Mouse (Mus musculus): ENCODE data around the gene Cpxm2. TPM values are rescaled to one million over a fixed set of nuclear protein-coding genes. Genes with fewer than 3 reads are reported as not detected.

Cpxm2 gene
- polyA plus RNA-seq, 1 experiment from 2014 or later: 3.4 TPM

DNA sequence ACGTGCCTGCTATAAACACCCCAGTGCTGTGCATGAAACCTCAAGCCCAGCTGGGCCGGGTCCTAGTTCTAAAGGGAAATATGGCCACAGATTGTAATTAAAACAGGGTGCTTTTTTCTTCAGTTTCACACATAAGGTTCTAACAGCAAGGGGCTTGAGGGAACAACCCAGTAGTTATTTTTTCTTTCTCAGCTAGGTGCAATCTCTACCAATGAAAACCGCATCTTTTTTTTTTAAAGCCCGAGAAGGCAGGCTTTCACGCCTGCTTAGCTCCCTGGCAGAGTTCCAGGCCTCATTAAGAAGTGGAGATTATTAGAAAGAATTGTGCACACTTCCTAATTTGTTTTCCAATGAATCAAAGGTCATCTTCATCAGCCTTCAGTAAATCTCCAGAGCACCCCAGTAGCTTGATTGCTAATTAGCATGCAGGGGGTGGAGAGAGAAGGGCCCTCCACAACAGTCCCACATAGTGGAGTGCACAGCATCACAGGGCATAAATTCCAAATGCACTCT, 29.4 kb upstream of the Cpxm2 start:
- no peak overlapping the region for H3K4me2 ChIP-seq (replicated peaks; ENCODE audit: low read depth, low read length)
- H3K9ac ChIP-seq (replicated peaks; ENCODE audit: low read depth, low read length): no peak overlapping the region
- H3K4me3 ChIP-seq (ENCODE audit: low read depth, low read length): no peak overlapping the region
- ATAC-seq (ENCODE audit: insufficient number of reproducible peaks, insufficient read depth, low FRiP score, low read depth): no peak
- no peak overlapping the region for H3K27ac ChIP-seq (ENCODE audit: low read length)
- 65% methylated on average over 5 of the region's 5 CpGs for WGBS
- H3K9me3 ChIP-seq (ENCODE audit: control insufficient read depth, low read depth, low read length): no peaks in the 10 kb centered on the region
- no peaks in the 10 kb centered on the region for H3K27me3 ChIP-seq (ENCODE audit: control insufficient read depth, insufficient read depth, low read length)
- H3K4me1 ChIP-seq (ENCODE audit: control insufficient read depth, insufficient read depth, low read length): no peaks in the 10 kb centered on the region
- H3K36me3 ChIP-seq (ENCODE audit: control insufficient read depth, insufficient read depth, low read length): no peaks in the 10 kb centered on the region

GRCm38 (mm10) chr7:132181586-132182198, 27.2 kb upstream of the Cpxm2 start:
- 81% methylated on average over 4 of the region's 4 CpGs for WGBS
- ATAC-seq (ENCODE audit: insufficient number of reproducible peaks, insufficient read depth, low FRiP score, low read depth): no peak
- H3K36me3 ChIP-seq (ENCODE audit: control insufficient read depth, insufficient read depth, low read length): no peaks in the 10 kb centered on the region
- no peaks in the 10 kb centered on the region for H3K27me3 ChIP-seq (ENCODE audit: control insufficient read depth, insufficient read depth, low read length)
- no peak overlapping the region for H3K27ac ChIP-seq (ENCODE audit: low read length)
- H3K4me2 ChIP-seq (replicated peaks; ENCODE audit: low read depth, low read length): no peak overlapping the region
- no peaks in the 10 kb centered on the region for H3K9me3 ChIP-seq (ENCODE audit: control insufficient read depth, low read depth, low read length)
- no peak overlapping the region for H3K9ac ChIP-seq (replicated peaks; ENCODE audit: low read depth, low read length)
- no peaks in the 10 kb centered on the region for H3K4me1 ChIP-seq (ENCODE audit: control insufficient read depth, insufficient read depth, low read length)
- H3K4me3 ChIP-seq (ENCODE audit: low read depth, low read length): no peak overlapping the region

DNA sequence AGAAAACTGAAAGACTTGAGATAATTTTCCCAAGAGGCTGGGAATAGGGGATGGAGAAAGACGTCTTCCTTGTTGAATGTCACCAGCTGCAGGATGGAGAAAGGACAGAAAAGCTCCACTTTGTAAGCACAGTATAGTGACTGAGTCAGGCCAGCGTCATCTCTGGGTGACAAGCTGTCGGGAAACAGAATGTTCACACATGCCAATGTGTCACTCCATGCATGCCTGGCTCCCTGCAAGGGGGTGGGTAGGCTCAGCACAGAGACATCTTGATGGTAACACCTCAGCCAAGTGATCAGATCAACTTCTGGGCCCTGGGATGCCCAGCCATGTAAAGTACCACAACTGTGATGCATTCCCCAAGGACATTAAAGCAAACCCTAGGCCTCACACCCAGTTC, 26.5 kb upstream of the Cpxm2 start:
- H3K4me1 ChIP-seq (ENCODE audit: control insufficient read depth, insufficient read depth, low read length): no peaks in the 10 kb centered on the region
- H3K27me3 ChIP-seq (ENCODE audit: control insufficient read depth, insufficient read depth, low read length): no peaks in the 10 kb centered on the region
- no peak overlapping the region for H3K4me2 ChIP-seq (replicated peaks; ENCODE audit: low read depth, low read length)
- no peak overlapping the region for H3K9ac ChIP-seq (replicated peaks; ENCODE audit: low read depth, low read length)
- no peaks in the 10 kb centered on the region for H3K9me3 ChIP-seq (ENCODE audit: control insufficient read depth, low read depth, low read length)
- no peak overlapping the region for H3K27ac ChIP-seq (ENCODE audit: low read length)
- no peak overlapping the region for H3K4me3 ChIP-seq (ENCODE audit: low read depth, low read length)
- 87% methylated on average over 3 of the region's 3 CpGs for WGBS
- no peaks in the 10 kb centered on the region for H3K36me3 ChIP-seq (ENCODE audit: control insufficient read depth, insufficient read depth, low read length)
- no peak for ATAC-seq (ENCODE audit: insufficient number of reproducible peaks, insufficient read depth, low FRiP score, low read depth)

DNA sequence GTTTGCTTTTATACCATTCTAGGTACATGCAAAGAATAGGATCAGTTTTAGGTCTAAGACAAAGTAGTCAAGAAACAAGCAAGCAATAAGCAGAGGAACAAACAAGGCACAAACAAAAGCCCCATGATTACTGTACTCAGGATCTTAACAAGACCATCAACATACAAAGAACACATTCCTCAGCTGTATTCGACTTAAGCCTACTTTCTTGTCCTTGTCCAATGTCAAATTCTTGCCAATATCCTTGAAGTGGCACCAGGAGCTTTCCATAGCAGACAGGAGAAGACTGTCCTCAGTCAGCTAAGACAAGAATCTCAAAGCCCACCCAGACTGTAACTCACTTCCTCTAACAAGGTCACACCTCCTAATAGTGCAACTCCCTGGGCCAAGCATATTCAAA, 24.5 kb upstream of the Cpxm2 start:
- Histone ChIP-seq H3K36me3 (ENCODE audit: control insufficient read depth, insufficient read depth, low read length) (no peaks in the 10 kb centered on the region), H3K27ac (ENCODE audit: low read length) (no peak overlapping the region), H3K9ac (replicated peaks; ENCODE audit: low read depth, low read length) (no peak overlapping the region), H3K4me3 (ENCODE audit: low read depth, low read length) (no peak overlapping the region), H3K9me3 (ENCODE audit: control insufficient read depth, low read depth, low read length) (no peaks in the 10 kb centered on the region), H3K4me1 (ENCODE audit: control insufficient read depth, insufficient read depth, low read length) (no peaks in the 10 kb centered on the region), H3K4me2 (replicated peaks; ENCODE audit: low read depth, low read length) (no peak overlapping the region), H3K27me3 (ENCODE audit: control insufficient read depth, insufficient read depth, low read length) (no peaks in the 10 kb centered on the region)
- 57% methylated on average over 1 of the region's 1 CpGs for WGBS
- no peak for ATAC-seq (ENCODE audit: insufficient number of reproducible peaks, insufficient read depth, low FRiP score, low read depth)

- no peak overlapping the region for H3K4me2 ChIP-seq (replicated peaks; ENCODE audit: low read depth, low read length)
- no peak overlapping the region for H3K4me3 ChIP-seq (ENCODE audit: low read depth, low read length)
- no peak for ATAC-seq (ENCODE audit: insufficient number of reproducible peaks, insufficient read depth, low FRiP score, low read depth)
- H3K36me3 ChIP-seq (ENCODE audit: control insufficient read depth, insufficient read depth, low read length): no peaks in the 10 kb centered on the region
- no peaks in the 10 kb centered on the region for H3K4me1 ChIP-seq (ENCODE audit: control insufficient read depth, insufficient read depth, low read length)
- WGBS: 91% methylated on average over 5 of the region's 5 CpGs
- no peak overlapping the region for H3K27ac ChIP-seq (ENCODE audit: low read length)
- H3K27me3 ChIP-seq (ENCODE audit: control insufficient read depth, insufficient read depth, low read length): no peaks in the 10 kb centered on the region
- no peak overlapping the region for H3K9ac ChIP-seq (replicated peaks; ENCODE audit: low read depth, low read length)
- peaks cover 3% of the 10 kb centered on the region; the same call in 1 of the 2 replicates for H3K9me3 ChIP-seq (ENCODE audit: control insufficient read depth, low read depth, low read length)
These were observed 20.2 kb upstream of the Cpxm2 start for GRCm38 (mm10) chr7:132174787-132175186.

DNA sequence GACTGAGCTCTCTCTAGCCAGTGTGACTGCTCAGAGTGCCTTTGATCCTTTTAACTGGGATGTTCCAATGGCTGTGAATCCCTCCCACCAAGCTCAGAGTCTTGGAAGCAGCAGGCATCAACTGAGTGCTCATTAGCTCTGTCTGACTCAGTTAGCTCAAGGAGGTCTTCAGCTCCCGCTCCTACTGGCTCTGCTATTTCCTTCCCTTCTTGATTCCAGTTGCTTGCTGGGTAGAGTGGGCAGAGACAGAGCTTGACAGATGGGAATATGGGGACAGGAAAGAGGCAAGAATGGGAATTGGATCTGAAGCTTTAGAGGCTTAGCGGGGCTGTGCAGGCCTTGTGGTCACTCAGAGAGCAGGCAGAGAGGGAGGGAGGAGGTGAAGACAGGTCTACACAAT, 19.8 kb upstream of the Cpxm2 start:
- no peaks in the 10 kb centered on the region for H3K27me3 ChIP-seq (ENCODE audit: control insufficient read depth, insufficient read depth, low read length)
- H3K4me3 ChIP-seq (ENCODE audit: low read depth, low read length): no peak overlapping the region
- H3K9ac ChIP-seq (replicated peaks; ENCODE audit: low read depth, low read length): no peak overlapping the region
- H3K27ac ChIP-seq (ENCODE audit: low read length): no peak overlapping the region
- H3K4me1 ChIP-seq (ENCODE audit: control insufficient read depth, insufficient read depth, low read length): no peaks in the 10 kb centered on the region
- ATAC-seq (ENCODE audit: insufficient number of reproducible peaks, insufficient read depth, low FRiP score, low read depth): no peak
- 77% methylated on average over 2 of the region's 2 CpGs for WGBS
- H3K4me2 ChIP-seq (replicated peaks; ENCODE audit: low read depth, low read length): no peak overlapping the region
- no peaks in the 10 kb centered on the region for H3K36me3 ChIP-seq (ENCODE audit: control insufficient read depth, insufficient read depth, low read length)
- peaks cover 3% of the 10 kb centered on the region; the same call in 1 of the 2 replicates for H3K9me3 ChIP-seq (ENCODE audit: control insufficient read depth, low read depth, low read length)

DNA sequence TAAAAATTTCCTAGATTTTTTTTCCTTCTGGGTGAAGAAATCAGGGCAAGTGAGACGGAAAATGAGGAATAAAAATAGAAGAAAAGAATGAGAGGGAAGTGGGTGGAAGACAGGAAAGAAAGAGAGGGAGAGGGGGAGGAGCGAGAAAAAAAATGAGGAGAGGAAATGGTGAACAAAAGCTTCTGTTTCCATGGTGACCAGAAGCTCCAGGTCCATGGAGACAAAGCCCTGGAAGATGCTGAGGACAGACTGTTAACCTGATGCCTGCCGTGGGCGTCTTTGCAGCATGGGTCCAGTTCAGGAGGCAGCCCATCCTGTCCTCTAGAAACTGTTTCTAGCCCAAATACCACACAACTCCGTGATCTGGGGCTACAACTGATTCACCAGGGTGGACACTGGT, 17.7 kb upstream of the Cpxm2 start:
- H3K4me2 ChIP-seq (replicated peaks; ENCODE audit: low read depth, low read length): no peak overlapping the region
- no peaks in the 10 kb centered on the region for H3K4me1 ChIP-seq (ENCODE audit: control insufficient read depth, insufficient read depth, low read length)
- WGBS: 79% methylated on average over 5 of the region's 5 CpGs
- 0 out of 2 replicates have a peak, but pooled peaks cover 2% of the 10 kb centered on the region for H3K27me3 ChIP-seq (ENCODE audit: control insufficient read depth, insufficient read depth, low read length)
- no peak overlapping the region for H3K27ac ChIP-seq (ENCODE audit: low read length)
- no peak for ATAC-seq (ENCODE audit: insufficient number of reproducible peaks, insufficient read depth, low FRiP score, low read depth)
- H3K9ac ChIP-seq (replicated peaks; ENCODE audit: low read depth, low read length): no peak overlapping the region
- peaks cover 3% of the 10 kb centered on the region; the same call in 1 of the 2 replicates for H3K9me3 ChIP-seq (ENCODE audit: control insufficient read depth, low read depth, low read length)
- no peaks in the 10 kb centered on the region for H3K36me3 ChIP-seq (ENCODE audit: control insufficient read depth, insufficient read depth, low read length)
- no peak overlapping the region for H3K4me3 ChIP-seq (ENCODE audit: low read depth, low read length)

DNA sequence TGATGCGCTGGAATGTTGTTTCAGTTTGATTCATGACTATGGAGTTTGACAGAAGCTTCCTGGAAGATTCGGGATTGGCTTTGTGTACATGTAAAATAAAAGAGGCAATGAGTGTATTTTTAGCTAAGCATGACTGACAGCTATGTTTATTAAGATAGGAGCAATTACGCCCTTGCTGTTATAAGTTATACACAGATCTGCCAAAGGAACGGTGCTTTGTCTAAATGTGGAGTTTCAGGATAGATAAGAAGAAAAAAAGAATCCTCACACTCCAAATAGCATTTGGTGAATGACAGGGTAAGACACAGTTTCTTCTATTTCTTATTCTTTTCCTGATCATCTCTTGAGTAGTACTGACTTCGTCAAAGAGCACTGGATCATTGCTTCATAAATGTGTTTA, 17.2 kb upstream of the Cpxm2 start:
- peaks cover 3% of the 10 kb centered on the region; the same call in 1 of the 2 replicates for H3K9me3 ChIP-seq (ENCODE audit: control insufficient read depth, low read depth, low read length)
- no peak overlapping the region for H3K9ac ChIP-seq (replicated peaks; ENCODE audit: low read depth, low read length)
- no peaks in the 10 kb centered on the region for H3K4me1 ChIP-seq (ENCODE audit: control insufficient read depth, insufficient read depth, low read length)
- no peak for ATAC-seq (ENCODE audit: insufficient number of reproducible peaks, insufficient read depth, low FRiP score, low read depth)
- H3K27me3 ChIP-seq (ENCODE audit: control insufficient read depth, insufficient read depth, low read length): 0 out of 2 replicates have a peak, but pooled peaks cover 2% of the 10 kb centered on the region
- no peak overlapping the region for H3K4me2 ChIP-seq (replicated peaks; ENCODE audit: low read depth, low read length)
- H3K27ac ChIP-seq (ENCODE audit: low read length): no peak overlapping the region
- H3K4me3 ChIP-seq (ENCODE audit: low read depth, low read length): no peak overlapping the region
- 41% methylated on average over 5 of the region's 5 CpGs for WGBS
- H3K36me3 ChIP-seq (ENCODE audit: control insufficient read depth, insufficient read depth, low read length): no peaks in the 10 kb centered on the region

Data from stomach, embryonic 14.5 days (tissue).